Mouse (Mus musculus) cerebellum, adult 9-10 months (tissue): ENCODE results near the gene Celf5.

Experiments
- DNase-seq: peaks from one replicate; pipeline ENCODE4 v3.0.0; 2022

The Celf5 gene

GRCm38 (mm10) chr10:81413310-81414261 lies 68.9 kb downstream of the Celf5 start:
- peak; percentile 91 for DNase-seq

GRCm38 (mm10) chr10:81412586-81413309 lies 69.8 kb downstream of the Celf5 start:
- peak; percentile 75 for DNase-seq

- peak; percentile 94 for DNase-seq
These were observed 70.8 kb downstream of the Celf5 start for GRCm38 (mm10) chr10:81411471-81412400.

DNA sequence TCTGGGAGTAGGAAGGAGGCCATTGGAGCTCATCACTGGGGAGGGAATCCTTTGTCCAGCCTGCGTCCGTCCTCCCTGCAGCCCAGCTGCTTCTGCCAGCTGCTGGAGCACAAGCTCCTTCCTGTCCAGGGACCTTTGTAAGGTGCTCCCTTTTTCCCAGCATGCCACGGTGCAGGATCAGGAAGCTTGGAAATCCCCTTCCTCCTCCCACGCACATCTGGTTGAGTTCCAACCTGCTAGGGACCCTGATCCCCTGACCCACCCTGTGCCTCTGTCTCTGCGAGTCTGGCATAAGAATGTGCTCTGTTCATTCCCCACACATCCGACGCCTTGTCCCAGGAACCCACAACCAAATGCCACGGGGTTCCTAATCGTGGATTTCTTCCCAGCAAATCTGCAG lies 71.5 kb downstream of the Celf5 start:
- DNase-seq: no peak

GRCm38 (mm10) chr10:81410350-81410749 lies 72.2 kb downstream of the Celf5 start:
- no peak for DNase-seq

- no peak for DNase-seq
These were observed 73.2 kb downstream of the Celf5 start for GRCm38 (mm10) chr10:81409330-81409729.
